Mouse (Mus musculus) embryonic fibroblast, embryonic 13.5 days (primary cell): Measurements from ENCODE around the gene Prkcd. TPM values are rescaled to one million over a fixed set of nuclear protein-coding genes. Genes with fewer than 3 reads are reported as not detected.

Source experiments
- H3K27ac ChIP-seq: 2 replicates; pipeline ENCODE4 v1.5.1; 2012; ENCODE audit warnings: low read length, control low read depth, inconsistent platforms; ENCODE audit not compliant: insufficient read depth
- H3K4me1 ChIP-seq: 2 replicates; pipeline ENCODE4 v1.6.1; 2011; ENCODE audit warnings: low read length; ENCODE audit not compliant: control insufficient read depth, insufficient read depth
- H3K4me3 ChIP-seq: 2 replicates; pipeline ENCODE4 v1.5.1; 2011; ENCODE audit warnings: mild to moderate bottlenecking, control low read depth, low read length; ENCODE audit not compliant: insufficient read depth
- CTCF ChIP-seq: IDR thresholded peaks from 2 replicates; pipeline ENCODE4 v1.5.1; 2011; ENCODE audit warnings: mild to moderate bottlenecking, control low read depth, low read length, moderate library complexity, borderline replicate concordance; ENCODE audit not compliant: insufficient read depth
- POLR2A ChIP-seq: IDR thresholded peaks from 2 replicates; pipeline ENCODE4 v1.6.1; 2011; ENCODE audit warnings: low read depth, mild to moderate bottlenecking, control low read depth, low read length, moderate library complexity
- polyA plus RNA-seq: library from polyadenylated mRNA; stranded (reverse); fragments of >200 nt; gene quantifications from 2 replicates; pipeline ENCODE4 v1.2.4, GENCODE M21; 2011; ENCODE audit warnings: low read depth; ENCODE audit not compliant: missing spikeins, insufficient read length

The Prkcd gene
- polyA plus RNA-seq, 1 experiment: 56.9 TPM

GRCm38 (mm10) chr14:30653943-30654659 lies 28.1 kb upstream of the Prkcd start, which contains the start of gene Rft1:
Gene Rft1 (plus strand): TSS chr14:30654360.
- Histone ChIP-seq H3K27ac (peak within 1 kb of the TSS; percentile 43; the same call in 1 of the 2 replicates), H3K4me1 (peaks cover 2% of the 10 kb centered on the region; the same call in 1 of the 2 replicates), H3K4me3 (peak within 1 kb of the TSS; percentile 91)
- TF ChIP-seq CTCF: no peak
- TF ChIP-seq POLR2A: peak; percentile 96

- Histone ChIP-seq H3K27ac (no peak overlapping the region), H3K4me1 (peaks cover 4% of the 10 kb centered on the region), H3K4me3 (no peak overlapping the region)
- TF ChIP-seq POLR2A: no peak
- peak; percentile 69; the same call in 1 of the 2 replicates for TF ChIP-seq CTCF
Observed at GRCm38 (mm10) chr14:30650969-30651368, 25.0 kb upstream of the Prkcd start.

GRCm38 (mm10) chr14:30649745-30650144 lies 23.7 kb upstream of the Prkcd start:
- TF ChIP-seq CTCF (no peak), POLR2A (no peak)
- Histone ChIP-seq H3K4me3 (no peak overlapping the region), H3K27ac (no peak overlapping the region), H3K4me1 (peaks cover 9% of the 10 kb centered on the region; the same call in 1 of the 2 replicates)

GRCm38 (mm10) chr14:30648478-30648877 lies 22.5 kb upstream of the Prkcd start:
- no peak overlapping the region for H3K27ac ChIP-seq
- no peak overlapping the region for H3K4me3 ChIP-seq
- TF ChIP-seq POLR2A (no peak), CTCF (no peak)
- peaks cover 16% of the 10 kb centered on the region for H3K4me1 ChIP-seq

GRCm38 (mm10) chr14:30646486-30646885 lies 20.5 kb upstream of the Prkcd start:
- H3K4me1 ChIP-seq: peaks cover 17% of the 10 kb centered on the region
- no peak overlapping the region for H3K4me3 ChIP-seq

GRCm38 (mm10) chr14:30645066-30645465 lies 19.1 kb upstream of the Prkcd start:
- H3K4me3 ChIP-seq: no peak overlapping the region
- no peak for TF ChIP-seq POLR2A
- TF ChIP-seq CTCF: no peak
- H3K27ac ChIP-seq: no peak overlapping the region
- H3K4me1 ChIP-seq: peaks cover 17% of the 10 kb centered on the region

More at GRCm38 (mm10) chr14:30646486-30646885, 20.5 kb upstream of the Prkcd start:
- TF ChIP-seq CTCF: no peak
- TF ChIP-seq POLR2A: no peak
- H3K27ac ChIP-seq: no peak overlapping the region

- TF ChIP-seq CTCF (no peak), POLR2A (no peak)
- peaks cover 17% of the 10 kb centered on the region for H3K4me1 ChIP-seq
- peak overlapping the region; percentile 17; the same call in 1 of the 2 replicates for H3K27ac ChIP-seq
- no peak overlapping the region for H3K4me3 ChIP-seq
Observed at GRCm38 (mm10) chr14:30644026-30644425, 18.0 kb upstream of the Prkcd start.

- Histone ChIP-seq H3K27ac (no peak overlapping the region), H3K4me1 (peaks cover 14% of the 10 kb centered on the region), H3K4me3 (no peak overlapping the region)
- no peak for TF ChIP-seq POLR2A
- TF ChIP-seq CTCF: no peak
Observed at GRCm38 (mm10) chr14:30641748-30642147, 15.7 kb upstream of the Prkcd start.

GRCm38 (mm10) chr14:30638686-30639085 lies 12.7 kb upstream of the Prkcd start:
- no peak overlapping the region for H3K4me3 ChIP-seq
- peaks cover 18% of the 10 kb centered on the region for H3K4me1 ChIP-seq
- TF ChIP-seq CTCF (no peak), POLR2A (no peak)
- no peak overlapping the region for H3K27ac ChIP-seq

GRCm38 (mm10) chr14:30638009-30638408 lies 12.0 kb upstream of the Prkcd start:
- no peak for TF ChIP-seq CTCF
- TF ChIP-seq POLR2A: no peak
- no peak overlapping the region for H3K27ac ChIP-seq

GRCm38 (mm10) chr14:30637087-30637486 lies 11.1 kb upstream of the Prkcd start:
- Histone ChIP-seq H3K4me1 (peaks cover 16% of the 10 kb centered on the region; the same call in 1 of the 2 replicates), H3K27ac (no peak overlapping the region), H3K4me3 (no peak overlapping the region)
- TF ChIP-seq CTCF: no peak

More at GRCm38 (mm10) chr14:30638009-30638408, 12.0 kb upstream of the Prkcd start:
- Histone ChIP-seq H3K4me3 (no peak overlapping the region), H3K4me1 (peaks cover 16% of the 10 kb centered on the region; the same call in 1 of the 2 replicates)
